Mouse (Mus musculus): Measurements from ENCODE around the gene Ctnnd2.

DNA sequence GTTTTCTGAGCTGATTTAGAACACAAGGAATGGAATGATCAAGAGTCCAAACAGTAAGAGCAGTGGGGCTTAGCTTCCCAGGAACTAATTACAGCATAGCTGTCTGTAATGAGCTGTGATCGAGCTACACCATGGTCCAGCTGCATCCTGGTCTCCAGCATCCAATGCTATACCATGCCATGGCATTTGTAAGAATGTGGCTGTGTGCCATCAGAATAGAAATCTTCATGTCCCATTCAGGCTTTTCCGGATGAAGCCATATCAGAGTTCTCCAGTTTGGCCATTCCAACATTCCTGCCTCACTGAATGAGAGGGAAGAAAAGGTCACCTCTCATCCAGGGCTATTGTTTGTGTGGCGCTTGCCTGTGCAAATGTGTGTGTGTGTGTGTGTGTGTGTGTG is 823.0 kb downstream of the Ctnnd2 start:
- TF ChIP-seq POLR2A (IDR thresholded peaks at IDR 0.05; ENCODE audit: borderline replicate concordance, extremely low read depth, low read depth, low read length) (no peak), CTCF (IDR thresholded peaks at IDR 0.05; ENCODE audit: insufficient read depth, low read length) (no peak)

Data from lung, adult 2 months (tissue).